Mouse (Mus musculus) C2C12 (cell line): ENCODE data around the gene Gm20388. TPM values are rescaled to one million over a fixed set of nuclear protein-coding genes. Genes with fewer than 3 reads are reported as not detected.
A peak's percentile ranks its signal among the peaks of the same experiment; 100 is the strongest.
"Not testable (repeated sequence)": the region's sequence is repeated elsewhere in the genome, so short reads cannot be mapped to it uniquely, and the experiment has no call there.

Experiments used
- H3K27me3 ChIP-seq: one replicate; pipeline ENCODE4 v1.6.1; 2011; ENCODE audit not compliant: control insufficient read depth, insufficient read depth, insufficient read length
- H3K36me3 ChIP-seq: one replicate; pipeline ENCODE4 v1.6.1; 2011; ENCODE audit not compliant: control insufficient read depth, insufficient read depth
- H3K4me3 ChIP-seq: one replicate; pipeline ENCODE4 v1.5.1; 2011; ENCODE audit warnings: mild to moderate bottlenecking, control low read depth; ENCODE audit not compliant: poor library complexity, insufficient read depth, severe bottlenecking
- H3K79me2 ChIP-seq: one replicate; pipeline ENCODE4 v1.6.1; 2011; ENCODE audit not compliant: control insufficient read depth, insufficient read depth
- H3K79me3 ChIP-seq: one replicate; pipeline ENCODE4 v1.6.1; 2011; ENCODE audit warnings: low read depth, control low read depth
- H3ac ChIP-seq: one replicate; pipeline ENCODE3; 2011; ENCODE audit warnings: low read depth; ENCODE audit not compliant: control insufficient read depth, insufficient read length
- CEBPB ChIP-seq: IDR thresholded peaks from one replicate; pipeline ENCODE4 v1.6.1; 2011; ENCODE audit warnings: low read depth, mild to moderate bottlenecking, control low read depth, moderate library complexity
- CTCF ChIP-seq: IDR thresholded peaks from one replicate; pipeline ENCODE4 v1.5.1; 2011; ENCODE audit not compliant: control insufficient read depth, insufficient read depth, insufficient read length
- FOSL1 ChIP-seq: IDR thresholded peaks from one replicate; pipeline ENCODE4 v1.8.0; 2011; ENCODE audit warnings: mild to moderate bottlenecking, low read length; ENCODE audit not compliant: poor library complexity, insufficient read depth, severe bottlenecking
- MAX ChIP-seq: IDR thresholded peaks from one replicate; pipeline ENCODE4 v1.6.1; 2011; ENCODE audit warnings: mild to moderate bottlenecking, control low read depth
- MYOD1 ChIP-seq: IDR thresholded peaks from one replicate; pipeline ENCODE4 v1.6.1; 2011; ENCODE audit warnings: low read depth; ENCODE audit not compliant: control insufficient read depth, insufficient read length
- MYOG ChIP-seq: IDR thresholded peaks from one replicate; pipeline ENCODE4 v1.6.1; 2011; ENCODE audit not compliant: control insufficient read depth, insufficient read length; ENCODE audit errors: extremely low read depth
- USF1 ChIP-seq: IDR thresholded peaks from one replicate; pipeline ENCODE4 v1.6.1; 2011; ENCODE audit warnings: low read depth, mild to moderate bottlenecking, control low read depth, moderate library complexity
- polyA plus RNA-seq: library from polyadenylated mRNA; unstranded; fragments of >200 nt; fragmentation: generic; extraction: Trizol; gene quantifications from one replicate; pipeline ENCODE4 v1.2.1, GENCODE M21; 2012; ENCODE audit warnings: missing spikeins

The Gm20388 gene
- polyA plus RNA-seq, 1 experiment: 15.0 TPM

DNA sequence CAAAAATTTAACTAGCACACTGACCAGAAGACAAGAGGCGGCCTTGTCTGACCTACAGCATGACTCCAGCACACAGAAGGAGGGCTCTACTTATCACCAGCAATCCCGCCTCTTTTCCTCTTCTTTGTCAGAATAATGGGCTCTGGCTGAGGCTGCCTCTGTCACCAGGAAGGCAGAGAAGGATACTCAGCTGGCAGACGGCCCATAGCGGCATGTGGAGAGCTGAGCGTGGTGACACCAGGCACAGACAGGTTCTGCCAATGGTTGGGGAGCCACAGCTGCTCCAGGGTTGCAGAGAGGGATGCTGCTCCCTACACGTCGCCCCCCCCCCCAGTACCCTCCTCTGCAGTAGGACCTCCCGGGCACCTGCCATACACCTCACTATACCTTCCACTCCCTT, 450.7 kb downstream of the Gm20388 start:
- no peaks in the 10 kb centered on the region for H3K79me2 ChIP-seq
- no peak overlapping the region for H3ac ChIP-seq
- H3K79me3 ChIP-seq: no peaks in the 10 kb centered on the region
- TF ChIP-seq CEBPB (no peak), MYOG (no peak), FOSL1 (no peak), MYOD1 (no peak), USF1 (no peak), CTCF (no peak), MAX (no peak)
- H3K27me3 ChIP-seq: no peaks in the 10 kb centered on the region
- H3K4me3 ChIP-seq: no peak overlapping the region
- H3K36me3 ChIP-seq: no peaks in the 10 kb centered on the region

- Histone ChIP-seq H3K36me3 (no peaks in the 10 kb centered on the region), H3K79me2 (no peaks in the 10 kb centered on the region), H3K4me3 (no peak overlapping the region), H3K79me3 (no peaks in the 10 kb centered on the region), H3K27me3 (no peaks in the 10 kb centered on the region), H3ac (no peak overlapping the region)
- no peak for TF ChIP-seq MAX
- TF ChIP-seq CTCF: peak; percentile 7
These were observed 453.0 kb downstream of the Gm20388 start for GRCm38 (mm10) chr8:120363552-120364071.

- no peaks in the 10 kb centered on the region for H3K36me3 ChIP-seq
These were observed 453.6 kb downstream of the Gm20388 start for GRCm38 (mm10) chr8:120364093-120364725.

GRCm38 (mm10) chr8:120366840-120367239, 456.2 kb downstream of the Gm20388 start:
- H3K79me2 ChIP-seq: peaks cover 9% of the 10 kb centered on the region
- H3K4me3 ChIP-seq: no peak overlapping the region
- no peaks in the 10 kb centered on the region for H3K27me3 ChIP-seq
- H3K79me3 ChIP-seq: no peaks in the 10 kb centered on the region
- no peak overlapping the region for H3ac ChIP-seq
- no peak for TF ChIP-seq CEBPB
- H3K36me3 ChIP-seq: no peaks in the 10 kb centered on the region

More at GRCm38 (mm10) chr8:120364093-120364725, 453.6 kb downstream of the Gm20388 start:
- no peaks in the 10 kb centered on the region for H3K27me3 ChIP-seq
- no peaks in the 10 kb centered on the region for H3K79me3 ChIP-seq
- H3ac ChIP-seq: no peak overlapping the region
- TF ChIP-seq CTCF (peak; percentile 38), USF1 (no peak)
- no peaks in the 10 kb centered on the region for H3K79me2 ChIP-seq
- H3K4me3 ChIP-seq: no peak overlapping the region

GRCm38 (mm10) chr8:120368191-120368590, 457.6 kb downstream of the Gm20388 start:
- not testable (repeated sequence) for H3ac ChIP-seq, H3K36me3 ChIP-seq, H3K4me3 ChIP-seq, H3K79me2 ChIP-seq, H3K27me3 ChIP-seq, H3K79me3 ChIP-seq

- no peaks in the 10 kb centered on the region for H3K27me3 ChIP-seq
- H3K36me3 ChIP-seq: no peaks in the 10 kb centered on the region
- peak; percentile 87 for TF ChIP-seq USF1
- no peak for TF ChIP-seq FOSL1
- TF ChIP-seq CTCF: peak; percentile 10
- no peak for TF ChIP-seq MYOG
- TF ChIP-seq MAX: peak; percentile 82
- peak; percentile 71 for TF ChIP-seq MYOD1
- no peak for TF ChIP-seq CEBPB
- no peaks in the 10 kb centered on the region for H3K79me3 ChIP-seq
- H3K79me2 ChIP-seq: peaks cover 9% of the 10 kb centered on the region
- no peak overlapping the region for H3K4me3 ChIP-seq
- H3ac ChIP-seq: no peak overlapping the region
These were observed 458.4 kb downstream of the Gm20388 start for GRCm38 (mm10) chr8:120368814-120369649.
